Mouse (Mus musculus): ENCODE measurements around the gene Chrne. TPM values are rescaled to one million over a fixed set of nuclear protein-coding genes. Genes with fewer than 3 reads are reported as not detected.

Gene Chrne
- polyA plus RNA-seq, 1 experiment = not detected

- peak; percentile 89 for TF ChIP-seq CTCF (IDR thresholded peaks at IDR 0.05; ENCODE audit: low read depth, low read length)
- no peak for TF ChIP-seq EP300 (IDR thresholded peaks at IDR 0.05; ENCODE audit: insufficient read depth, low read depth, low read length)
- no peak for TF ChIP-seq POLR2A (IDR thresholded peaks at IDR 0.05; ENCODE audit: insufficient read depth, low read length)
- H3K27ac ChIP-seq (ENCODE audit: insufficient read depth, low read length) = no peak overlapping the region
- no peak overlapping the region for H3K9ac ChIP-seq (ENCODE audit: low read depth, poor library complexity, severe bottlenecking)
- H3K27me3 ChIP-seq (ENCODE audit: control insufficient read depth, insufficient read depth, low read length, poor library complexity, severe bottlenecking) = no peaks in the 10 kb centered on the region
- H3K9me3 ChIP-seq (replicated peaks; ENCODE audit: control insufficient read depth, insufficient read depth, low read length, poor library complexity, severe bottlenecking) = no peaks in the 10 kb centered on the region
- H3K4me3 ChIP-seq (ENCODE audit: low read depth, low read length) = no peak overlapping the region
- H3K36me3 ChIP-seq (ENCODE audit: control insufficient read depth, insufficient read depth, low read length, poor library complexity, severe bottlenecking) = no peaks in the 10 kb centered on the region
- no peaks in the 10 kb centered on the region for H3K4me1 ChIP-seq (ENCODE audit: control insufficient read depth, insufficient read depth, low read length)
Observed at GRCm38 (mm10) chr11:70605024-70605566, 13.9 kb downstream of the Chrne start.

- Histone ChIP-seq H3K4me3 (ENCODE audit: low read depth, low read length) (no peak overlapping the region), H3K9me3 (replicated peaks; ENCODE audit: control insufficient read depth, insufficient read depth, low read length, poor library complexity, severe bottlenecking) (no peaks in the 10 kb centered on the region), H3K36me3 (ENCODE audit: control insufficient read depth, insufficient read depth, low read length, poor library complexity, severe bottlenecking) (peaks cover 2% of the 10 kb centered on the region), H3K27ac (ENCODE audit: insufficient read depth, low read length) (no peak overlapping the region), H3K27me3 (ENCODE audit: control insufficient read depth, insufficient read depth, low read length, poor library complexity, severe bottlenecking) (no peaks in the 10 kb centered on the region), H3K9ac (ENCODE audit: low read depth, poor library complexity, severe bottlenecking) (no peak overlapping the region), H3K4me1 (ENCODE audit: control insufficient read depth, insufficient read depth, low read length) (no peaks in the 10 kb centered on the region)
- TF ChIP-seq EP300 (IDR thresholded peaks at IDR 0.05; ENCODE audit: insufficient read depth, low read depth, low read length) (no peak), CTCF (IDR thresholded peaks at IDR 0.05; ENCODE audit: low read depth, low read length) (no peak), POLR2A (IDR thresholded peaks at IDR 0.05; ENCODE audit: insufficient read depth, low read length) (no peak)
Observed at GRCm38 (mm10) chr11:70598451-70598953, 20.5 kb downstream of the Chrne start.

- H3K36me3 ChIP-seq (ENCODE audit: control insufficient read depth, insufficient read depth, low read length, poor library complexity, severe bottlenecking) = peaks cover 2% of the 10 kb centered on the region
- H3K4me3 ChIP-seq (ENCODE audit: low read depth, low read length) = no peak overlapping the region
- TF ChIP-seq CTCF (IDR thresholded peaks at IDR 0.05; ENCODE audit: low read depth, low read length) = no peak
- no peak for TF ChIP-seq EP300 (IDR thresholded peaks at IDR 0.05; ENCODE audit: insufficient read depth, low read depth, low read length)
- no peak for TF ChIP-seq POLR2A (IDR thresholded peaks at IDR 0.05; ENCODE audit: insufficient read depth, low read length)
- H3K27me3 ChIP-seq (ENCODE audit: control insufficient read depth, insufficient read depth, low read length, poor library complexity, severe bottlenecking) = no peaks in the 10 kb centered on the region
- no peaks in the 10 kb centered on the region for H3K4me1 ChIP-seq (ENCODE audit: control insufficient read depth, insufficient read depth, low read length)
- no peak overlapping the region for H3K27ac ChIP-seq (ENCODE audit: insufficient read depth, low read length)
- H3K9ac ChIP-seq (ENCODE audit: low read depth, poor library complexity, severe bottlenecking) = no peak overlapping the region
- H3K9me3 ChIP-seq (replicated peaks; ENCODE audit: control insufficient read depth, insufficient read depth, low read length, poor library complexity, severe bottlenecking) = no peaks in the 10 kb centered on the region
Observed at GRCm38 (mm10) chr11:70597301-70597700, 21.7 kb downstream of the Chrne start.

GRCm38 (mm10) chr11:70596094-70596493 lies 22.9 kb downstream of the Chrne start:
- no peak overlapping the region for H3K9ac ChIP-seq (ENCODE audit: low read depth, poor library complexity, severe bottlenecking)
- H3K27me3 ChIP-seq (ENCODE audit: control insufficient read depth, insufficient read depth, low read length, poor library complexity, severe bottlenecking) = no peaks in the 10 kb centered on the region
- no peaks in the 10 kb centered on the region for H3K4me1 ChIP-seq (ENCODE audit: control insufficient read depth, insufficient read depth, low read length)
- H3K27ac ChIP-seq (ENCODE audit: insufficient read depth, low read length) = no peak overlapping the region
- H3K4me3 ChIP-seq (ENCODE audit: low read depth, low read length) = no peak overlapping the region
- H3K36me3 ChIP-seq (ENCODE audit: control insufficient read depth, insufficient read depth, low read length, poor library complexity, severe bottlenecking) = peaks cover 2% of the 10 kb centered on the region
- H3K9me3 ChIP-seq (replicated peaks; ENCODE audit: control insufficient read depth, insufficient read depth, low read length, poor library complexity, severe bottlenecking) = no peaks in the 10 kb centered on the region
- no peak for TF ChIP-seq CTCF (IDR thresholded peaks at IDR 0.05; ENCODE audit: low read depth, low read length)
- TF ChIP-seq EP300 (IDR thresholded peaks at IDR 0.05; ENCODE audit: insufficient read depth, low read depth, low read length) = no peak
- no peak for TF ChIP-seq POLR2A (IDR thresholded peaks at IDR 0.05; ENCODE audit: insufficient read depth, low read length)

- H3K4me3 ChIP-seq (ENCODE audit: low read depth, low read length) = no peak overlapping the region
- no peaks in the 10 kb centered on the region for H3K9me3 ChIP-seq (replicated peaks; ENCODE audit: control insufficient read depth, insufficient read depth, low read length, poor library complexity, severe bottlenecking)
- no peak overlapping the region for H3K27ac ChIP-seq (ENCODE audit: insufficient read depth, low read length)
- H3K4me1 ChIP-seq (ENCODE audit: control insufficient read depth, insufficient read depth, low read length) = no peaks in the 10 kb centered on the region
- no peak overlapping the region for H3K9ac ChIP-seq (ENCODE audit: low read depth, poor library complexity, severe bottlenecking)
- TF ChIP-seq POLR2A (IDR thresholded peaks at IDR 0.05; ENCODE audit: insufficient read depth, low read length) = no peak
- no peak for TF ChIP-seq CTCF (IDR thresholded peaks at IDR 0.05; ENCODE audit: low read depth, low read length)
- H3K36me3 ChIP-seq (ENCODE audit: control insufficient read depth, insufficient read depth, low read length, poor library complexity, severe bottlenecking) = peaks cover 2% of the 10 kb centered on the region
- H3K27me3 ChIP-seq (ENCODE audit: control insufficient read depth, insufficient read depth, low read length, poor library complexity, severe bottlenecking) = no peaks in the 10 kb centered on the region
Observed at GRCm38 (mm10) chr11:70595638-70596037, 23.4 kb downstream of the Chrne start.

GRCm38 (mm10) chr11:70594253-70594989 lies 24.6 kb downstream of the Chrne start:
- no peak for TF ChIP-seq POLR2A (IDR thresholded peaks at IDR 0.05; ENCODE audit: insufficient read depth, low read length)
- no peak for TF ChIP-seq CTCF (IDR thresholded peaks at IDR 0.05; ENCODE audit: low read depth, low read length)
- no peak for TF ChIP-seq EP300 (IDR thresholded peaks at IDR 0.05; ENCODE audit: insufficient read depth, low read depth, low read length)
- H3K9me3 ChIP-seq (replicated peaks; ENCODE audit: control insufficient read depth, insufficient read depth, low read length, poor library complexity, severe bottlenecking) = no peaks in the 10 kb centered on the region
- no peaks in the 10 kb centered on the region for H3K4me1 ChIP-seq (ENCODE audit: control insufficient read depth, insufficient read depth, low read length)
- no peaks in the 10 kb centered on the region for H3K27me3 ChIP-seq (ENCODE audit: control insufficient read depth, insufficient read depth, low read length, poor library complexity, severe bottlenecking)
- H3K9ac ChIP-seq (ENCODE audit: low read depth, poor library complexity, severe bottlenecking) = no peak overlapping the region
- peaks cover 2% of the 10 kb centered on the region for H3K36me3 ChIP-seq (ENCODE audit: control insufficient read depth, insufficient read depth, low read length, poor library complexity, severe bottlenecking)
- H3K4me3 ChIP-seq (ENCODE audit: low read depth, low read length) = no peak overlapping the region
- H3K27ac ChIP-seq (ENCODE audit: insufficient read depth, low read length) = no peak overlapping the region

Data from ES-Bruce4 (cell line).